Mouse (Mus musculus): ENCODE results near the gene Pde2a. TPM values are rescaled to one million over a fixed set of nuclear protein-coding genes. Genes with fewer than 3 reads are reported as not detected.

Pde2a gene
- polyA plus RNA-seq, 1 experiment from 2014 or later: 46.4 TPM

- Histone ChIP-seq H3K9ac (replicated peaks) (no peak overlapping the region), H3K9me3 (no peaks in the 10 kb centered on the region), H3K4me3 (no peak overlapping the region), H3K27ac (replicated peaks) (peak overlapping the region; percentile 67; the same call in 1 of the 2 replicates), H3K36me3 (no peaks in the 10 kb centered on the region), H3K4me1 (peaks cover 25% of the 10 kb centered on the region), H3K4me2 (replicated peaks) (no peak overlapping the region), H3K27me3 (no peaks in the 10 kb centered on the region)
- 72% methylated on average over 8 of the region's 8 CpGs for WGBS
- 0 out of 2 replicates have a peak, but pooled peaks have one; percentile 6 for ATAC-seq (replicated peaks)
These were observed 60.5 kb downstream of the Pde2a start for GRCm38 (mm10) chr7:101481872-101482498.

GRCm38 (mm10) chr7:101482499-101483081, 61.1 kb downstream of the Pde2a start:
- H3K27ac ChIP-seq (replicated peaks): peak overlapping the region; percentile 67

GRCm38 (mm10) chr7:101483498-101484115, 62.1 kb downstream of the Pde2a start:
- H3K4me1 ChIP-seq: peaks cover 20% of the 10 kb centered on the region
- no peaks in the 10 kb centered on the region for H3K27me3 ChIP-seq
- no peak overlapping the region for H3K4me2 ChIP-seq (replicated peaks)
- H3K9ac ChIP-seq (replicated peaks): no peak overlapping the region
- H3K4me3 ChIP-seq: no peak overlapping the region
- no peak for ATAC-seq (replicated peaks)
- 73% methylated on average over 9 of the region's 9 CpGs for WGBS
- H3K9me3 ChIP-seq: no peaks in the 10 kb centered on the region
- peak overlapping the region; percentile 67 for H3K27ac ChIP-seq (replicated peaks)
- no peaks in the 10 kb centered on the region for H3K36me3 ChIP-seq

More at GRCm38 (mm10) chr7:101482499-101483081, 61.1 kb downstream of the Pde2a start:
- H3K4me3 ChIP-seq: no peak overlapping the region
- no peaks in the 10 kb centered on the region for H3K36me3 ChIP-seq
- no peaks in the 10 kb centered on the region for H3K9me3 ChIP-seq
- no peak overlapping the region for H3K4me2 ChIP-seq (replicated peaks)
- H3K27me3 ChIP-seq: no peaks in the 10 kb centered on the region
- ATAC-seq (replicated peaks): peak; percentile 67
- peaks cover 24% of the 10 kb centered on the region for H3K4me1 ChIP-seq
- no peak overlapping the region for H3K9ac ChIP-seq (replicated peaks)
- WGBS: 63% methylated on average over 9 of the region's 9 CpGs

GRCm38 (mm10) chr7:101487102-101487501, 65.6 kb downstream of the Pde2a start:
- H3K27ac ChIP-seq (replicated peaks): no peak overlapping the region
- H3K4me1 ChIP-seq: peaks cover 19% of the 10 kb centered on the region
- H3K27me3 ChIP-seq: no peaks in the 10 kb centered on the region
- H3K36me3 ChIP-seq: no peaks in the 10 kb centered on the region
- no peak overlapping the region for H3K4me3 ChIP-seq
- no peak overlapping the region for H3K4me2 ChIP-seq (replicated peaks)
- 80% methylated on average over 5 of the region's 5 CpGs for WGBS
- no peak overlapping the region for H3K9ac ChIP-seq (replicated peaks)
- ATAC-seq (replicated peaks): no peak
- no peaks in the 10 kb centered on the region for H3K9me3 ChIP-seq

DNA sequence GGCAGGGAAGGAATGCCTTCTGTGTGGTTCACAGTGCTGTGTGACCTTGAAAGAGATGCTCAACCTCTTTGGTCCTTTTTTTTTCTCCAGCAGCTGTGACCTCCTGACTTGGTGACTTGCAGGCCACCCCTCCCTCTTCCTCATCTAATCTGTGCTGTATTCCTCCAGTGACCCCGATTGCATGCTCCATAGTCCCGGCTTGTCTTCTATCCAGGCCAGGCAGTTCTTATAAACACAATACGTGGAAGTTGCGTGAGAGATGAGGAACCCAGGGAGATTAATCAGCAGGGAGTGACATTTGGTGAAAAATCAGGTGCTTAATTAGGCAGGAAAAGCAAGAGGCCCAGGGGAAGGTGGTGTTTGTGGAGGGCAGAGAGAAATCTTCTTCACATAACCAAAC, 69.5 kb downstream of the Pde2a start:
- Histone ChIP-seq H3K4me1 (no peaks in the 10 kb centered on the region), H3K27me3 (no peaks in the 10 kb centered on the region), H3K4me2 (replicated peaks) (no peak overlapping the region), H3K9me3 (no peaks in the 10 kb centered on the region), H3K9ac (replicated peaks) (no peak overlapping the region), H3K36me3 (no peaks in the 10 kb centered on the region), H3K4me3 (no peak overlapping the region), H3K27ac (replicated peaks) (no peak overlapping the region)
- ATAC-seq (replicated peaks): no peak
- WGBS: 50% methylated on average over 4 of the region's 4 CpGs

DNA sequence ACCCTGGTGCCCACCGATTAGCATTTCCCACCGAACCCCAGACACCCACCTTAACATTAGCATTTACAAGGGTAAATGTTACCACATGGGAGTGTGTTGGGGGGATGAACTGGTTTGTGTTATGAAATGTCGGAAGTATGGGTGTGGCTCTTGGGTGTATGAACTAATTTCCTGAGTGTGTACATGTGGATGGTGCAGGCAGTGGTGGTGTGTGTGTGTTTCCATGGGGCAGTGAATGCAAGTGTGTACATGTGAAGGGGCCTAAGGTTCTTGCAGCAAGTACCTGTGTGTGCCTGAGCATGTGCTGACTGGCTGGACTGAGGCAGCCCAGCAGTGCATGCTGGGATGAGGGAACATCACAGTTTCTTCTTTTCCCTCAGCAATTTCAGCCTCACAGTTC, 76.9 kb downstream of the Pde2a start:
- WGBS: 94% methylated on average over 3 of the region's 3 CpGs
- no peak overlapping the region for H3K27ac ChIP-seq (replicated peaks)
- no peak overlapping the region for H3K4me3 ChIP-seq
- no peak overlapping the region for H3K4me2 ChIP-seq (replicated peaks)
- no peak for ATAC-seq (replicated peaks)
- peaks cover 2% of the 10 kb centered on the region; the same call in 1 of the 2 replicates for H3K27me3 ChIP-seq
- no peaks in the 10 kb centered on the region for H3K9me3 ChIP-seq
- no peak overlapping the region for H3K9ac ChIP-seq (replicated peaks)
- H3K4me1 ChIP-seq: no peaks in the 10 kb centered on the region
- H3K36me3 ChIP-seq: no peaks in the 10 kb centered on the region

GRCm38 (mm10) chr7:101499251-101499650, 77.8 kb downstream of the Pde2a start:
- no peaks in the 10 kb centered on the region for H3K4me1 ChIP-seq
- no peak overlapping the region for H3K4me3 ChIP-seq
- 45% methylated on average over 10 of the region's 10 CpGs for WGBS
- no peak for ATAC-seq (replicated peaks)
- H3K9ac ChIP-seq (replicated peaks): no peak overlapping the region
- no peaks in the 10 kb centered on the region for H3K9me3 ChIP-seq
- no peaks in the 10 kb centered on the region for H3K36me3 ChIP-seq
- H3K27me3 ChIP-seq: peaks cover 10% of the 10 kb centered on the region; the same call in 1 of the 2 replicates
- no peak overlapping the region for H3K27ac ChIP-seq (replicated peaks)
- no peak overlapping the region for H3K4me2 ChIP-seq (replicated peaks)

GRCm38 (mm10) chr7:101499701-101500100, 78.2 kb downstream of the Pde2a start:
- no peak overlapping the region for H3K4me2 ChIP-seq (replicated peaks)
- H3K9me3 ChIP-seq: no peaks in the 10 kb centered on the region
- no peaks in the 10 kb centered on the region for H3K36me3 ChIP-seq
- H3K27me3 ChIP-seq: peaks cover 10% of the 10 kb centered on the region; the same call in 1 of the 2 replicates
- H3K27ac ChIP-seq (replicated peaks): no peak overlapping the region
- no peak overlapping the region for H3K9ac ChIP-seq (replicated peaks)
- WGBS: 74% methylated on average over 9 of the region's 9 CpGs
- H3K4me3 ChIP-seq: no peak overlapping the region
- ATAC-seq (replicated peaks): no peak
- H3K4me1 ChIP-seq: no peaks in the 10 kb centered on the region

GRCm38 (mm10) chr7:101501236-101501635, 79.7 kb downstream of the Pde2a start:
- Histone ChIP-seq H3K36me3 (no peaks in the 10 kb centered on the region), H3K4me2 (replicated peaks) (no peak overlapping the region), H3K27me3 (peaks cover 15% of the 10 kb centered on the region; the same call in 1 of the 2 replicates), H3K27ac (replicated peaks) (no peak overlapping the region), H3K9me3 (no peaks in the 10 kb centered on the region), H3K4me3 (no peak overlapping the region), H3K4me1 (no peaks in the 10 kb centered on the region), H3K9ac (replicated peaks) (no peak overlapping the region)
- WGBS: 80% methylated on average over 6 of the region's 6 CpGs
- no peak for ATAC-seq (replicated peaks)

DNA sequence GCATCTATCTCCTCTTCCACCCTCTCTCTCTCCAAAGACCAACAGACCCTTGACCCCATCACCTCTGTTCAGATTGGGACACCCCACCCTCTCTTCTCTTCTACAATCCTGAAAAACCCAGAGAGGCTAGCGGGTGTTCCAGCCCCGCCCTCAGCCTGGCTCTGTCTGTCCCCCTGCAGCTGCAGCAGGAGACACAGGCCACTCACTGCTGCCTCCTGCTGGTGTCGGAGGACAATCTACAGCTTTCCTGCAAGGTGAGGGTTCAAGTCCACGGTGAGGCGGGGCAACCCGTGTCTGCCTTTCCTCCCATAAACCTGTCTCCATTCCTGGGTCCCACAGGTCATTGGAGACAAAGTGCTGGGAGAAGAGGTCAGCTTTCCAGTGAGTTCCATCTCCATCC, 80.2 kb downstream of the Pde2a start:
- Histone ChIP-seq H3K4me3 (no peak overlapping the region), H3K27me3 (peaks cover 15% of the 10 kb centered on the region; the same call in 1 of the 2 replicates), H3K36me3 (no peaks in the 10 kb centered on the region), H3K27ac (replicated peaks) (no peak overlapping the region), H3K4me2 (replicated peaks) (no peak overlapping the region), H3K9ac (replicated peaks) (no peak overlapping the region), H3K9me3 (no peaks in the 10 kb centered on the region), H3K4me1 (no peaks in the 10 kb centered on the region)
- no peak for ATAC-seq (replicated peaks)
- 69% methylated on average over 6 of the region's 6 CpGs for WGBS

DNA sequence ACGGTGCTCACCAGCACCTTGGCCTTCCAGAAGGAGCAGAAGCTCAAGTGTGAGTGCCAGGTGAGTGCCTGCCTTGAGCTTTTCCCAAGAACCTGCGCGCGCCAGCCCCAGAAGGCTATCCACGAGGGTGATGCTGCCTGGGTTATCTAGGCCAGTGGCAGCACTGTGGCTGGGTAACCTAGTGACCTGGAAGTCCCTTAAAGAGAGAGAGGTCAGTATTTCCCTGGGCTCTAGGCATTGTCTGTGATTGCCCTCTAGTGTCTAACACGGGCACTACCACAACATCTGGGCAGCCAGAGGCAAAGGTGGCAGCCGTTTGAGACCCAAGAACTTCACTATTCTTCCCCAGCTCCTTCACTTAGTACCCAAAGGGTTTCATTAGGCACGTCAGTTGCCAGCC, 81.9 kb downstream of the Pde2a start:
- Histone ChIP-seq H3K4me1 (no peaks in the 10 kb centered on the region), H3K9me3 (no peaks in the 10 kb centered on the region), H3K27me3 (peaks cover 15% of the 10 kb centered on the region; the same call in 1 of the 2 replicates), H3K9ac (replicated peaks) (no peak overlapping the region), H3K27ac (replicated peaks) (no peak overlapping the region), H3K4me3 (no peak overlapping the region), H3K36me3 (no peaks in the 10 kb centered on the region), H3K4me2 (replicated peaks) (no peak overlapping the region)
- peak; percentile 26; the same call in 1 of the 2 replicates for ATAC-seq (replicated peaks)
- WGBS: 20% methylated on average over 8 of the region's 8 CpGs

- no peaks in the 10 kb centered on the region for H3K9me3 ChIP-seq
- H3K27me3 ChIP-seq: peaks cover 15% of the 10 kb centered on the region; the same call in 1 of the 2 replicates
- no peaks in the 10 kb centered on the region for H3K4me1 ChIP-seq
- H3K36me3 ChIP-seq: no peaks in the 10 kb centered on the region
- ATAC-seq (replicated peaks): no peak
- H3K9ac ChIP-seq (replicated peaks): no peak overlapping the region
- 45% methylated on average over 7 of the region's 7 CpGs for WGBS
- H3K4me3 ChIP-seq: no peak overlapping the region
- H3K27ac ChIP-seq (replicated peaks): no peak overlapping the region
- H3K4me2 ChIP-seq (replicated peaks): no peak overlapping the region
These were observed 82.3 kb downstream of the Pde2a start for GRCm38 (mm10) chr7:101503803-101504202.

All from forebrain, embryonic 15.5 days (tissue).